Mouse (Mus musculus): Measurements from ENCODE around the gene Csnk2b.
A peak's percentile ranks its signal among the peaks of the same experiment; 100 is the strongest.

Csnk2b gene

GRCm38 (mm10) chr17:35090166-35090932, 31.5 kb downstream of the Csnk2b start:
- DNase-seq (ENCODE audit: extremely low read depth, low read depth, low spot score) = no peak

- no peak for DNase-seq (ENCODE audit: extremely low read depth, low read depth, low spot score)
These were observed 32.8 kb downstream of the Csnk2b start, which contains the start of gene Abhd16a for GRCm38 (mm10) chr17:35088825-35089644. Gene Abhd16a, plus strand, starts transcription at chr17:35089263.

GRCm38 (mm10) chr17:35088151-35088550, 33.7 kb downstream of the Csnk2b start:
- no peak for DNase-seq (ENCODE audit: extremely low read depth, low read depth, low spot score)

- DNase-seq (ENCODE audit: extremely low read depth, low read depth, low spot score) = no peak
These were observed 36.5 kb downstream of the Csnk2b start, which contains the start of gene Ly6g6f for GRCm38 (mm10) chr17:35085208-35085865. Gene Ly6g6f, minus strand, starts transcription at chr17:35085610.

GRCm38 (mm10) chr17:35083929-35084497, 37.8 kb downstream of the Csnk2b start:
- no peak for DNase-seq (ENCODE audit: extremely low read depth, low read depth, low spot score)

- no peak for DNase-seq (ENCODE audit: extremely low read depth, low read depth, low spot score)
These were observed 38.8 kb downstream of the Csnk2b start for GRCm38 (mm10) chr17:35082841-35083576.

GRCm38 (mm10) chr17:35080710-35081109, 41.1 kb downstream of the Csnk2b start:
- DNase-seq (ENCODE audit: extremely low read depth, low read depth, low spot score) = no peak

GRCm38 (mm10) chr17:35080248-35080647, 41.6 kb downstream of the Csnk2b start:
- DNase-seq (ENCODE audit: extremely low read depth, low read depth, low spot score) = no peak

- DNase-seq (ENCODE audit: extremely low read depth, low read depth, low spot score) = no peak
These were observed 42.1 kb downstream of the Csnk2b start for GRCm38 (mm10) chr17:35079778-35080177.

GRCm38 (mm10) chr17:35077786-35078233, 44.0 kb downstream of the Csnk2b start, which contains the start of gene Ly6g6d:
Gene Ly6g6d, minus strand, starts transcription at chr17:35078065.
- no peak for DNase-seq (ENCODE audit: extremely low read depth, low read depth, low spot score)

GRCm38 (mm10) chr17:35077285-35077684, 44.6 kb downstream of the Csnk2b start:
- no peak for DNase-seq (ENCODE audit: extremely low read depth, low read depth, low spot score)

GRCm38 (mm10) chr17:35076507-35077176, 45.2 kb downstream of the Csnk2b start, which contains the start of gene Ly6g6e:
Gene Ly6g6e, plus strand, starts transcription at chr17:35076902.
- DNase-seq (ENCODE audit: extremely low read depth, low read depth, low spot score) = no peak

GRCm38 (mm10) chr17:35074097-35074496, 47.8 kb downstream of the Csnk2b start:
- no peak for DNase-seq (ENCODE audit: extremely low read depth, low read depth, low spot score)

GRCm38 (mm10) chr17:35071454-35071853, 50.4 kb downstream of the Csnk2b start:
- DNase-seq (ENCODE audit: extremely low read depth, low read depth, low spot score) = no peak

GRCm38 (mm10) chr17:35070556-35071229, 51.2 kb downstream of the Csnk2b start:
- peak; percentile 72 for DNase-seq (ENCODE audit: extremely low read depth, low read depth, low spot score)

- DNase-seq (ENCODE audit: extremely low read depth, low read depth, low spot score) = peak; percentile 64
These were observed 53.5 kb downstream of the Csnk2b start for GRCm38 (mm10) chr17:35068213-35068914.
